Mouse (Mus musculus) cerebral cortex, adult 2 months (tissue): ENCODE measurements around the gene Ubac1.

Source experiments
- WGBS: fragments of 180-500 bp; shearing (Covaris S2); methylation state at CpG from one replicate; pipeline ENCODE4 v1.1.7; 2018; 5-methylcytosine and 5-hydroxymethylcytosine counted together

Gene Ubac1

GRCm38 (mm10) chr2:26024138-26025075, 2.9 kb upstream of the Ubac1 start:
- 23% methylated on average over 4 of the region's 4 CpGs for WGBS

GRCm38 (mm10) chr2:26022626-26023025, 1.1 kb upstream of the Ubac1 start:
- WGBS, result 79% methylated on average over 1 of the region's 1 CpGs

GRCm38 (mm10) chr2:26022258-26022565, 665 bp upstream of the Ubac1 start:
- 83% methylated on average over 8 of the region's 8 CpGs for WGBS

GRCm38 (mm10) chr2:26020714-26021560, 610 bp downstream of the Ubac1 start:
- WGBS, result under 1% methylated on average over 38 of the region's 38 CpGs

GRCm38 (mm10) chr2:26019923-26020322, 1.6 kb downstream of the Ubac1 start:
- WGBS, result 78% methylated on average over 3 of the region's 3 CpGs

GRCm38 (mm10) chr2:26017326-26017725, 4.2 kb downstream of the Ubac1 start:
- WGBS, result 64% methylated on average over 4 of the region's 4 CpGs

- WGBS, result 97% methylated on average over 3 of the region's 3 CpGs
Measured at GRCm38 (mm10) chr2:26013674-26014073, 7.9 kb downstream of the Ubac1 start.

GRCm38 (mm10) chr2:26011420-26011819, 10.1 kb downstream of the Ubac1 start:
- 40% methylated on average over 1 of the region's 1 CpGs for WGBS

- 59% methylated on average over 2 of the region's 2 CpGs for WGBS
Measured at GRCm38 (mm10) chr2:26002001-26002400, 19.5 kb downstream of the Ubac1 start.

- WGBS, result 92% methylated on average over 5 of the region's 5 CpGs
Measured at GRCm38 (mm10) chr2:26001136-26001535, 20.4 kb downstream of the Ubac1 start.

- 61% methylated on average over 3 of the region's 3 CpGs for WGBS
Measured at GRCm38 (mm10) chr2:25997716-25998115, 23.8 kb downstream of the Ubac1 start.

GRCm38 (mm10) chr2:25994791-25995190, 26.8 kb downstream of the Ubac1 start:
- WGBS, result 81% methylated on average over 3 of the region's 3 CpGs

GRCm38 (mm10) chr2:25992285-25992684, 29.3 kb downstream of the Ubac1 start:
- WGBS, result 62% methylated on average over 2 of the region's 2 CpGs

- 96% methylated on average over 1 of the region's 1 CpGs for WGBS
Measured at GRCm38 (mm10) chr2:25989651-25990050, 31.9 kb downstream of the Ubac1 start.

GRCm38 (mm10) chr2:25987817-25988216, 33.7 kb downstream of the Ubac1 start:
- 78% methylated on average over 6 of the region's 6 CpGs for WGBS

- 82% methylated on average over 5 of the region's 5 CpGs for WGBS
Measured at GRCm38 (mm10) chr2:25986601-25987000, 34.9 kb downstream of the Ubac1 start.

GRCm38 (mm10) chr2:25983159-25983907, 38.2 kb downstream of the Ubac1 start, which contains the start of gene Camsap1:
Gene Camsap1 (minus strand): TSS chr2:25983282.
- WGBS, result under 1% methylated on average over 63 of the region's 64 CpGs

- under 1% methylated on average over 76 of the region's 76 CpGs for WGBS
Measured at GRCm38 (mm10) chr2:25982426-25983091, 39.0 kb downstream of the Ubac1 start.

GRCm38 (mm10) chr2:25982052-25982425, 39.5 kb downstream of the Ubac1 start:
- 2% methylated on average over 16 of the region's 16 CpGs for WGBS

GRCm38 (mm10) chr2:25978997-25979396, 42.5 kb downstream of the Ubac1 start:
- WGBS, result 60% methylated on average over 4 of the region's 4 CpGs

GRCm38 (mm10) chr2:25977587-25978239, 43.8 kb downstream of the Ubac1 start:
- 32% methylated on average over 7 of the region's 7 CpGs for WGBS
